Mouse (Mus musculus): Measurements from ENCODE around the gene Poc1b.
A peak's percentile ranks its signal among the peaks of the same experiment; 100 is the strongest.

Poc1b gene

DNA sequence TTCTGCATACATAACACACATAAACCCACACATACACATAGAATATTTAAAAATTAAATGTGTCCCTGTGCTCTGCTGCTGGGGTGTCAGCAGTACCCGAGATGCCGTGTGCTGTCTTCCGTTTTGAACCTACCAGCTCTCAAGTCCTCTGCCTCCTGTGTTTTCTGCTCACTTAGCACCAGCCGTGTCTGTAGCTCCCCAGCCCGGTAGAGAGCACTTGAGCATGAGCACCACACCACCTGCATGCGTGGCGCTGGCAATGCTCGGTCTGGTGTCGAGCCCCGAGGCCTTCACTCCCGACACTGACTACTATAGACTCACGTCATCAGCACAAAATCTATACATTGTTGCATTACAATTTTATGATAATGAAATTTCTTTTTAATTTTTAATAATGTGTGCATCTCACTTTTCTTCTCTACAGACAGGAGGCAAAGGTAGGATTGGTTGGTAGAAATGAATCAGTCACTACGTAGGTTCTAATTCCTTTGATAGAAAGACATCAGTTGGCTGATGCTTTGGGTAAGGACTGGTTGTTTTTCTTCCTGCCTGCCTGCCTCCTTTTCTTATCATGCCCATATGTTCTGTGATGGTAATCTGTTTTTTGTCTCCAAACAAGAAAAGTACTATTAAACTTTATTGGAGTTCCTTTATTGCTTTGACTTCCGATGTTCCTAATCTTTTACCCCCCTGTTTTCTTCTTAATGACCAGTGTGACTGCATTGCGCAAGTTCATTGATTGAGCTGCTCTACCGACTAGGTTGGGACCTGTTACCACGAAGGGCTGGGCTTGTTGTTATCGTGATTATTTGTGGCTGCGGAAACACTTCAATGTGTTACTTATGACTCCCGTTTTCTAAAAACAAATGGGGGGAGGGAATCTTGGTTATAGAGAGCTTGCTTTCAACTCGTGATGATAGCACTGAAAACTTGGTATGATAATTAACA is 82.1 kb downstream of the Poc1b start:
- no peak for DNase-seq (ENCODE audit: extremely low read depth, insufficient read length, low spot score)

DNA sequence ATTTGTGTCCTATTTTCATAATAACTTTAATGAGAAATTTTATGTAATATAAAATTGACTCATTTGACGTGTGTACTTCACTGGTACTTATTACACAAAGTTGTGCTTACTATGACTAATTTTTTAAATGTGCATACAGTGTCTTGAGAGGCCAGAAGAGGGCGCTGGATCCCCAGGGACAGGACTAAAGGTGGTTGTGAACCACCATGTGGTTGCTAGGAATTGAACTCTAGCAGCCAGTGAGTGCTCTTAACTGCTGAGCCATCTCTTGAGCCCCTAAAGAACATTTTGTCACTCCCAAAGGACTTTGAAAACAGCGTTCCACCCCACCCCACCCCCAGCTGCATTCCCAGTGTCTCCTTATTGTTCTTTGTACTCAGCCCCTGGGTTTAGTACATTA is 84.0 kb downstream of the Poc1b start:
- peak; percentile 38 for DNase-seq (ENCODE audit: extremely low read depth, insufficient read length, low spot score)

DNA sequence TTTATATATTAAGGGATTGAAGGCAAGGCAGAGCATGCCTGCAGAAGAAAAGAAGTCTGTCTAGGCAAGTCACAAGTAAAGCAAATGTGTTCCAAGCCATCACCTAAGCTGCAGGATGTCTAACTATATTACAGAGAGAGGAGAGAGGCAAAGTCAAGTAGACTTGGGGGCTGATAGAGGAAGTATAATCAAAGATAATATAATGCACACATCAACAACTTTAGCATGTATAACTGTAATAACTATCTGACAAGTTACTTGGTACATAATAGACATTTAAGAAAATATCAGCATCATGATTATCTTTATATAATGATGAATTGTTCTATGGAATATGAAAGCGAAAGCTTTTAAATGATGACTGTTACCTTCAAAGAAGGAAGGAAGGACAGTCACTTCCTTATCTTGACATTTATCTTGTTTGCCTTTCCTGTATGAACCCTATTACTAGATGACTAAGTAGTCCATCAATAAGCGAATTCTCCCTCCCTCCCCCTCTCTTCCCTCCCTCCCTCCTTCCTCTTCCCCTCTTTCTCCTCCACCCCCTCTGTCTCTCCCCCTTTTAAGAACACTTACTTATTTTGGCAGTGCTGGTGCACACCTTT is 87.7 kb downstream of the Poc1b start:
- DNase-seq (ENCODE audit: extremely low read depth, insufficient read length, low spot score), result no peak

DNA sequence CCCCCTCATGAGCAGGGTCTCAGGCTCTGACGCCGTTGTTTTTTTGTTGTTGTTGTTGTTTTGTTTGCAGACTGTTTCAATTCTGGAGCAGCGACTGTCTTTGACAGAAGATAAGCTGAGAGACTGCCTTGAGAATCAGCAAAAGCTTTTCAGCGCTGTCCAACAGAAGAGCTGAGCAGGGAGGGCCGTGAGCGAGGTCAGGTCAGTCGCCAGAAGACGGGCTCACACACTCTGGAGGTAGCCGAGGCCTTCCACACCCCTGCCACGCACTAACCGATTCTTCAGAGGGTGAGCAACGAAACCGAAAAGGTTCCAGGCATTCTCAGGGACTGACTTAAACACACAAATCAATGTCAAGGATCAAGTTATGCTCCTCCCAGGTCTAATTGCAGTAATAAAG is 89.7 kb downstream of the Poc1b start:
- DNase-seq (ENCODE audit: extremely low read depth, insufficient read length, low spot score), result no peak

DNA sequence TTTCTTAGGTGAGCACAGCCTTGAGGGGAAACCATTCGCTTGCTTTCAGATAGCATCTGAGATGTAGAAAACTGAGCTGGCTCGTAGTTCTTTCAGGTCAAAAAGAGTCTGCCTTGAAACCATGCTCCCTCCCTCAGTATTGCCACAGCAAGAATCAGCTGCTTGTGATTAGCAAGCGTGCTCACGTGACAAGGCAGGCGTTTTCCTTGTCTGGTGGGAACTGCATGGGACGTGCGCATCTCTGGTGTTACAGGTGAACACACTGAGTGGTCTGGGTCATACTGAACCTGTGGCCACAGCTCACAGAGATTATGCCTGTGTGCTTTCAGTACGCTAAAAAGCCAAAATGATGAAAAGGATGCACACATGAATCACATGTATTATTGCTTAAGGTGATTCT is 90.3 kb downstream of the Poc1b start:
- no peak for DNase-seq (ENCODE audit: extremely low read depth, insufficient read length, low spot score)

DNA sequence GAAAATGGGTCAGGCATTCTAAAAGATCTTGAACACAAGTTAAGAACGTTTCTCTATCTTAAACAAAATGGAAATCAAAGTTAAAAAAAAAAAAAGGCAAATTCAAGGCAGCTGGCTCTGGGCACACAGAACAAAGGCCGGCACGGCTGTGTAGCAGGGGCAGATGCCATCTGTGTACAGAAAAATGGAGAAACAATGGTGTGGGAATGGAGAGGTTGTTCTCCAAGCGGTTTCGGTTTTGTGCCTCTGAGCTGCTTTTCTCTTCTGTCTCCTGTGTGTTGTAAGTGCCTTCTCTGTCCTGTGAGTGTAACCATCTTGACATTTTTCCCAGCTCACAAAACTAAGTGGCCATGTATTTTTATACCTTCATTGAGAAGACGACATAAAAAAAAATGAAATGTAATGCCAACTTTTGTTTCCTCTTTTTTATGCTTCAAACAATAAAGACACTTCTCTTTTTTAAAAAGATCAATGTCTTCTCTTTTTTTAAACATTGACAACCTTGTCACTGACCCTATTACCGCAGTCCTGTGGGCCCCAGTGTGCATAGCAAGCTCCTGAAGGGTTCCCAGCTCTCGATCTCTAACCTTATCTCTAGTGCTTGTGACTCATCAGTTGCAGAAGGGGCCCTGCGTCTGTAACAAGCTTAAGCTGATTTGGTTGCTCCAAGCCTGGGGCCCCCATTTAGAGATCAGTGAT is 90.9 kb downstream of the Poc1b start:
- no peak for DNase-seq (ENCODE audit: extremely low read depth, insufficient read length, low spot score)

DNA sequence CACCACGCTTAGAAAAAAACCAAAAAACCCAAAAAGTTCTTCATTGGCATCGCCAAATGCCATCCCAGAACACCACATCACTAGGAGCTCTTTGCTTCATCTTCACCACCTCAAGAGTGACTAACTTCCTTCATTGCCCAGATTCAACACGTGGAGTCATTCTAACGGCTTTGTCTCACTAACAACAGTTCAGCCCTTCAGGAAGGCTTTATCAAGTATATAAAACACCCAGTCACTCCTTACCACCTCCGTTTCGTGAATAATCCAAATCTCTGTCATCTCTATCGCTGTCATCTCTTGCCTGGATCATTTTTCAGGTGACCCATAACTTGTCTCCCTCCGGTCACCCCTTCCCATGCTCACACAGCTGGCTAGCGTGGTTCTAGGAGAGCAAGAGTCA is 92.1 kb downstream of the Poc1b start:
- DNase-seq (ENCODE audit: extremely low read depth, insufficient read length, low spot score), result no peak

DNA sequence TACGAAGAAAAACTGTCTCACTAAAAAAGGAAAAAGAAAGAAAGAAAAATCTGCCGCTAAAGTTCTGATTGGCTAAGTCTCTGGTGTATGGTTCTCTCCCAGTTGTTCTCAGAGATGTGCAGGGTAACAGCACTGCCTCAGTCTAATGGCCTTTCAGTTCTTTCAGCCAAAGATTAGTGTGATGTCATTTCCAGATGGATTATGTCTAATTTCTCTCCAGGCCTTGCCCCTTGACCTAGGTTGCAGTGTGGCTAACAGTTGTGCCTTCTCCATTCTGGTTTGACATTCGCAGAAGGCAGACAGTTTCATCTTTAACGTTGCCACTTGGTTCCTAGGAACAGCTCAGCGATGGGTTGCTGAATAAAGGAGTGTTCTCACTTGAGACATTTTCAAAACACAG is 94.1 kb downstream of the Poc1b start:
- no peak for DNase-seq (ENCODE audit: extremely low read depth, insufficient read length, low spot score)

DNA sequence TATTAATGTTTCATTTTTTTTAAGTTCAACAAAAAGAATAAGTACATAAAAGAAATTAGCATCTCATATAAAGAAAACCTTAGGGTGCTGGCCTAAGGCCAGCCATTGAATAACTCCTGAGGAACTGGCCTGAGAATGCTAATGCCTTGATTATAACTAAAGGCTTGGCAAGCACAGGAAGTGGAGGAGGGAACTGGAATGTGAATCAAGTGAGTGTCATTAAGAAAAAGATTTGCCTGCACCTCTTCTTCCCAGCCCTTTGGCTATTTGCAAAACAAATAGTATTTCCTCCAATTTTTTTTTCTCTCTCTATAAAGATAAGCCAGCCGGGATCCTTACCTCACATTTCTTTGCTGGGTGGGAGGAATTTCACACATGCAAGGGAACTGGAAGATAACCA is 95.0 kb downstream of the Poc1b start:
- DNase-seq (ENCODE audit: extremely low read depth, insufficient read length, low spot score), result no peak

DNA sequence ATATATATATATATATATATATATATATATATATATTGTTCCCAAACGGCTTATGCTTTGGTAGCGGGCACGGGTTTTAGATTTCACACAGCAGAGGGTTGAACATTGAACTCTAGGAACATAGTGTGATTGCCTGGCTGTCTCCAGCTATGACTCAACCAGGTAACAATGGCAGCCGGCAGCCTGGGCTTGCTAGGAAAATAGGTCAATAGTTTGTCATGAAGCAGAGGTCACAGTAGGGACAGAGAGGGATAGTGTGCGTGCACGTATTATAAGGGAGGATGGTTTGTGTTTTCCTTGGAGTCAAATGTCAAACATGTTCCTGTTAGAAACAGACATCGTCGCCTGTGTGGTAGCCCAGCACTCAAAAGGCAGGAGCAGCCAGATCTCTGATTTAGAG is 95.5 kb downstream of the Poc1b start:
- DNase-seq (ENCODE audit: extremely low read depth, insufficient read length, low spot score), result no peak

DNA sequence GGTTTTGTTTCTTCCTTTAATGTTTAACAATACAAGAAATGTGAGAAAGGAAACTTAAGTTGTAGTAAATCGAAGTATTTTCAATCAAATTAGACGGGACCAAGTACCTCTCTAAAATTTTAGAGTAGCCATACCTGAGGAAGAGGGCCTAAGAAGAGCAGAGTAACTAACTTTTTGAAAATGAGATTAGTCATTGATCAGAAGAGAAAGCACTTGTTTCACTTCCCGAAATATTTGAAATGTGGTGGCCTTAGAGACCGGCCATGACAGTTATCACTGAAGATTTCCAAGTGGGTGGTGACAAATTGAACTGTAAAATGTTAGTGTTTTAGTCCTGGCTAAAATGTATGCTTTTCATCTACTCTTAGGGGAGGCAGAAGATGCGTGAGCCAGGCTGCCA is 96.3 kb downstream of the Poc1b start:
- no peak for DNase-seq (ENCODE audit: extremely low read depth, insufficient read length, low spot score)

DNA sequence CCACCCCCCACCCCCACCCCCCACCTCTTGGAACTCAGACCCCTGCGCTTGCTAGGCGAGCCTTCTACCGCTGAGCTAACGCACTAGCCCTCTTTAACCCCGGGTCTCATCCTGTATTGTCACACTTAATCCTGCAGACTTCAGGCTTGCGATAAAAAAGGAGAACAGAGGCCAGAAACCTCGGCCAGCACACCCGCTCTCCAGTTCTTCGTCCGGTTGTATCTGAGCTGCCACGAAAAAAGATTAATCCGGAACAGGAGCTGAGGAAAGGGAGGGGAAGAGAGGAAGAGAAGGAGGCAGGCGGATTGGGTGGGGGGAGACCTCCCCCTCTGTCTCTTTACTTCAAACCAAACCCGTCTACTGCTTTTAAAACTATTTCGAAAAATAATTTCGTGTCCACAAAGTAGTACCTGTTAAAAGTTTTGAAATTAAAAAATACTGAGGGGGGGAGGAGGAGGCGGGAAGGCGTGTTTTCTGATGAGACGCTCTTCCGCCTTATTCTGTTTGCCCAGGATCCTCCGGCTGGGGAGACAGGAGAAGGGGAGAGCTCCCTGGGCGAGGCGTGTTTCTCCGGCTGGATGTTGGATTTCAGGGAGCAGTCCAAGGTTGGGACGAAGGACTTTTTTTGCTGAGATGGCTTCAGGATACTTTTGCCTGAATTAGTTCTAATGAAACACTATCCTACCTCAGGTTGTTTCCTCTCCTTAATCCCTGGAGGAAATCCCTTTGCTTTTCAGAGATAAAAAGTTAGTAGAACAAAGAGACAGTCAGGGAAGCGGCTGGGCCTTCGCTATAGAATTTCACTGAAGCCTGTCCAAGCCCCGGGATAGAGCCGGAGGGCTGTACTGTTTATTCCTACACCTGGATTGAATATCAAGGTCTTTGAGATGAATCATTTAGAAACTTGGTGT is 97.0 kb downstream of the Poc1b start:
- no peak for DNase-seq (ENCODE audit: extremely low read depth, insufficient read length, low spot score)

DNA sequence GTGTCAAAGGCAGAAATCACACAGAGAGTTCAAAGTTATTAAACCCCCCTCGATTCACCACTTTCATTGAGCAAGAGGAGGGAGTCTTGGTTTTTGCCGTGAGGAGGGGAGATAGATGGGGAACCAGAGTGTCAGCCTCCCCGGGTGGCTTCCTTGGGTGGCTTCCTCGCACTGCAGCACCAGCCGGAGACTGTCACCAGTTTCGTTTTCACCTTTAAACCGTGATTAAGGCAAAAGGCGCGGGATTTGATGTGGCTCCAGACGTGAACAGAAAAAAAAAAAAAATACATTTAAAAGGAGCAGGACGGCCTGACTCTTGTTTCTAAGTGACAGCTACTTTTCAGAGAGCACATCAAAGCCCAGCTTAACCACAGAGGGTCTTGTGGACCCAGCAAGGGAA is 97.7 kb downstream of the Poc1b start:
- peak; percentile 34 for DNase-seq (ENCODE audit: extremely low read depth, insufficient read length, low spot score)

DNA sequence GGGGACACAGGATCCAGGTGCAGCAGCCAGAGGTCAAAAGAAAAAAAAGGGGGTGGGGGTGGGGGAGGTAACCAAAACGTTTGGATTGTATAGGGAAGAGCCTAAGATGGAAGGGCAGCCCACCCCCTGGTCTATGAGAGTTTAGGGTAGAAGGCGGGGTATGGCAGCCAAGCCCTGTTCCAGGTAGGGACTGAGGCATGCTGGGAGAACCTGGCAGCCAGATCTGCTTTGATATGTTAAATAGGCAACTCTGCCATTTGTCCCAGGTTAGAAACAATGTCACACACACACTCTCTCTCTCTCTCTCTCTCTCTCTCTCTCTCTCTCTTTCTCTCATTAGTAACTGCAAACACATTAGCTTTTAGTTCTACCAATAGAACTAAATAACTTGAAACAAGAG is 100.3 kb downstream of the Poc1b start:
- no peak for DNase-seq (ENCODE audit: extremely low read depth, insufficient read length, low spot score)

DNA sequence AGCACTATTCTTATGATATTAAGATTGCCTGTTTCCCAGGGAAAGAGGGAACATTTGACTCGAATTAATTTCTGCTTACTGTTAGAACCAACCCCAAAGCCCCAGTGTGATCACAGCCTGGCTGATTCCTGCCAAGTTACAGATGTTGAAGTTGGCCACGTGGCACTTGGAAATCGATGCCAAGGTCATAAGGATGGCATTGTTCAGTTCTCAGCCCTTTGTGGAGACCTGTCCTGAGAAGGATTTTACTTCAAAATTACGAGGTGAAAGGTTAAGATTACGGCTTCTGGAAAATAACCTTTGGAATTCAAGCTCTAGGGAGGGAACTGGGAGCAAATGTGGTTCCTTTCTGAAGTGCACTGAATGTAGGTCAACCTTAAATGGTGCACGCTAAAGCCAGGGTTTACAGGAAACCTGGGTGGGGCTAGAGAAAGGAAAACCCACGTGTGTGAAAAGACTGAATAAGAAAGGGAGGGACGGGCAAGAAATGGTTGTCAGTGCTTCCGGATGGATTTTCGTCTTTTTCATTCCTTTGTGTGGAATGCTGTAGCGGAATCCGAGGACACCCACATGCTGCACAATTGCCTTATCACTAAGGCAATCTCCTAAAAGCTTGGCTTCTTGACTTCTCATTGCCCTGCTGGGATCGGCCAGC is 102.4 kb downstream of the Poc1b start:
- DNase-seq (ENCODE audit: extremely low read depth, insufficient read length, low spot score), result no peak

DNA sequence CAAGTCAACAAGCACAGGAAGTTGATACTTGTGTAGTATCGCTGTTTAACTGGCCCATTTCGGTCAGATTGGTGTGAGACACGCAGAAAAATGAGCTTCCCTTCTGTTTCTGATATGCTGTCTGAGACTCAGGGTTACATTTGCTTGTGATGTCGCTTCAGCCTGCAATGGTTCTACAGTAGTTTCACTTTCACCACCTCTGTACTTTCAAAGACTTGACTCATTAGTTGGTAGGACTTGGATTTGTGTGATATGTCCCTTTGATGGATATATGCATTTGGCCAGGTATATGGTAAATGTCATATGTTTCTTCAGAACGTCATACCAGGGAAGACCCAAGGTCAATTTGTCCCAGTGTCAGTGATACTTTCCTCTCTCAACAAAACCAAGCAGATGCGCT is 104.2 kb downstream of the Poc1b start:
- no peak for DNase-seq (ENCODE audit: extremely low read depth, insufficient read length, low spot score)

DNA sequence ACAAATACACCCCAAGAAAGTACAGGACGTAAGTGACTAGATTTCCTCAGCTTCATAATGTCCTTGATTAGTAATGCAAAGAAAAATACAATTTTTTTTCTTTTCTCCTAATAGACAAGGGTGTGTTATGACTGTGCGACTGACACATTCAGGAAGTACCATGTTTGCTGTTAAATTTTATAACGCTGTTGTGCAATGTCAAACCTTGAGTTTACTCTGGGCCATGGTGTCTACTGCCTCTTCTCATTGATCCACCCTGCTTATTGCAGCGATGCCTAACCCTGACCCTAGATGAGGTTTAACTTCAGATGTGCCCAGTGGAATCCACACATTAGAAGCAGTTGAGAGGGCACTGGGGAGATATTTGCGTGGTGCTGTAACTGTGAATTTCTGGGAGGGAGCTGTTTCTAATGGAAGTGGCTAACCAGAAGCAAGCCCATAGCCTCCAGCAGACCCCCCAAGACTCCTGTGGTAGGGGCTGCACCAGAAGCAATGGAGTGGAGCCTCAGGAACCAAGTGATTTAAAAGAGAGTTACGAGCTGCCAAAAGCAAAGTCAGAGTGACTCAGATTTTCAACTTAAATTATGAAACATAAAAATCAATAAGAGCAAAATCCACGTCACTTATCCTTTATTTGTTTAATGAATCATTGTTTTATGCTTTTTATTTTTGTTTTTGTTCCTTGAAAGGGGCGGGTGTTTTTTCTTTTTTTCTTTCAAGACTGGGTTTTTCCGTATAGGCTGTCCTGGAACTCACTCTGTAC is 104.8 kb downstream of the Poc1b start:
- no peak for DNase-seq (ENCODE audit: extremely low read depth, insufficient read length, low spot score)

DNA sequence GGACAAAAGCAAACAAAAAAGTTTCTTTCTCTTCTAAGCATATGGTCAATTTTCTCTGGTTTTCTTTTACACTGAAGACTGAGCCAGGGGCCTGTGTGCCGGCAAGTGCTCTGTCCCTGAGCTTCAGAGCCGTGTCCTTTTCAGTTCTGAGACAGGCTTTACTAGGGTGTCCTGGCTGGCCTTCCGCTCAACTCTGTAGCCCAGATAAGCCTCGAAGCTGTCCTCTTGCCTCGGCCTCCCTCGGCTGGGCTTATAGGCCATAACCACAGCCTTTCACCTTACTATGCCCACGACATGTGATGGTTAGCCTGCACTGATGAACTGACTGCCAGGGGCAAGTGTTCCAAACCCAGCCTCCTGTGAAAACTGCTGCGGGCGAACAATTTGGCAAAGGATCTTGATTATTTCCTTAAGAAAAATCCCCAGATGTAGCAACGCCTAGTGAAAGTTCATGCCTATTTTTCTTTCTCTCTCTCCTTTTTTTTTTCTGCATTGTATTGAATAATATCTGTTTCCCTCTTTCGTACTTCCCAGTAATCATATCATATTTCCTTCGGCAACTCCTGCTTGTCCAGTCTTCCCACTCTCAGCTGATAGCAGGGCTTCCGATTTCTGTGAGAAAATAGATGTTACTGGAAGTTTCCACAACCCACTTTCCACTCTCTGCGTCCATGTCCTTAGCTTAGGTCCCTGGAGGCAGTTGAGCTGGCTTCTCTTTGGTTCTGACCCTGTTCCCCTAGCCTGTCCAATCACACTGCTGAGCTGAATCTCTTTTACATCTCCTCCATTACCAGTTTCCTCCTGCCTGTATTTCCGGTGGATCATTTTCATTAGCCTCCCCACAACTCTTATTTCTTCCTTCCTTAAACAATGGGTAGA is 107.8 kb downstream of the Poc1b start:
- no peak for DNase-seq (ENCODE audit: extremely low read depth, insufficient read length, low spot score)
